Mouse (Mus musculus): Measurements from ENCODE around the gene Nemp1.

- TF ChIP-seq POLR2A (IDR thresholded peaks at IDR 0.05; ENCODE audit: borderline replicate concordance, extremely low read depth, low read depth, low read length): no peak
- no peak for TF ChIP-seq CTCF (IDR thresholded peaks at IDR 0.05; ENCODE audit: insufficient read depth, low read length)
Measured at GRCm38 (mm10) chr10:127737552-127737951, 70.9 kb downstream of the Nemp1 start.

Measured in lung, adult 2 months (tissue).